Mouse (Mus musculus) CH12.LX (cell line): ENCODE results near the gene Camta1.

Experiments
- CTCF ChIP-seq, 2 experiments: IDR thresholded peaks in 1 of 2; conservative IDR thresholded peaks in 1 of 2; 2 replicates each; pipeline ENCODE4 v1.5.1; 2011 to 2012; ENCODE audit warnings: low read depth in 2 of 2, low read length in 2 of 2, improper control_type of control experiment in 1 of 2, inconsistent platforms in 1 of 2, mild to moderate bottlenecking in 1 of 2, moderate library complexity in 1 of 2
- EP300 ChIP-seq: IDR thresholded peaks from 2 replicates; pipeline ENCODE4 v1.6.1; 2011; ENCODE audit warnings: low read length, improper control_type of control experiment
- JUND ChIP-seq: conservative IDR thresholded peaks from 2 replicates; pipeline ENCODE4 v1.6.1; 2011; ENCODE audit warnings: low read depth, low read length, improper control_type of control experiment
- KAT2A ChIP-seq: IDR thresholded peaks from 2 replicates; pipeline ENCODE4 v1.6.1; 2012; ENCODE audit warnings: low read length, improper control_type of control experiment, inconsistent platforms; ENCODE audit not compliant: insufficient replicate concordance
- MEF2A ChIP-seq: IDR thresholded peaks from 2 replicates; pipeline ENCODE4 v1.6.1; 2014; ENCODE audit warnings: low read depth, mild to moderate bottlenecking, inconsistent platforms, low read length, improper control_type of control experiment, borderline replicate concordance
- POLR2A ChIP-seq: IDR thresholded peaks from 2 replicates; pipeline ENCODE4 v1.6.1; 2011; ENCODE audit warnings: low read depth, mild to moderate bottlenecking, improper control_type of control experiment, low read length
- POLR2AphosphoS2 ChIP-seq: IDR thresholded peaks from 2 replicates; pipeline ENCODE4 v1.6.1; 2011; ENCODE audit warnings: low read depth, low read length, improper control_type of control experiment
- SIN3A ChIP-seq: IDR thresholded peaks from 2 replicates; pipeline ENCODE4 v1.6.1; 2012; ENCODE audit warnings: low read length, improper control_type of control experiment, inconsistent platforms

DNA sequence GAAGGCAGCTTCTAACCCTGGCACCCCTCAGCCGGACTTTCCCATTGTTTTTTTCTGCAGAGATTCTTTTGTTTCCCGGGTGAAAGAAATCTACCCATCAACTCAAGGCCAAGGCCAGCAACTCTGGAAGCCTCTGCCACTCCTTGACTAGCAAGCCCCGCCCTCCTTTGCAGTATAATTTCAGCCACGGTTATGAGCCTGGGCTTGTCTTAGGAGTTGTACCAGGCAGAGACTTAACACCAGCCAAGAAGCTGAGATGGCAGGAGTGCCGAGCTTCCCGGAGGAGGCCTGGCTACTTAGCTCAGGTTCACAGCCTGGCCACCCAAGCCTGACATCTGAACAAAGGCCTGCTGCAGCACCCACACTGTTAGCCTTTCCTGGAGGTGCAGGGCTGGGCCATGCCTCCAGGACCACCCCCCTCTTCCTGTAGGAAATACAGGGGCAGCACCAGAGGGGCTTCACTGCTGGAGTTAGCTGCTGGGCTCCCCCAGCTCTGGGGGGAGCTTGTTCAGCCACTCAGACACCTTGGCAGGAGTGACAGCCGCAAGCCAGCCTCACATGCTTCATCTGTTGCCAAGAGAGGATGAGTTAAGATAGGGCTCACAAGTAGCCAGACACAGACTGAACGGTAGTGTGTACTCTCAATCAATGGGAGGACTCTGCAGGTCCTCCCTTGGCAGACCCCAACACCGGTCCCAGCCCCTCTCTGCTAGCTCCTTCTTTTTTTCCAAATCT lies 730.8 kb downstream of the Camta1 start:
- no peak for TF ChIP-seq CTCF (conservative IDR thresholded peaks at IDR 0.05 in 1 of 2, IDR thresholded peaks at IDR 0.05 in 1 of 2; ENCODE audit: low read depth in 2 of 2, low read length in 2 of 2)
- no peak for TF ChIP-seq POLR2A
- TF ChIP-seq MEF2A, result no peak
- TF ChIP-seq JUND, result no peak
- TF ChIP-seq POLR2AphosphoS2, result no peak
- TF ChIP-seq SIN3A, result no peak
- no peak for TF ChIP-seq KAT2A
- TF ChIP-seq EP300, result no peak
